ENCODE assay signal across 8 mouse cellular contexts in genomic region chr6:51379560-51380274, GRCm38 (mm10). TPM values are rescaled to one million over a fixed set of nuclear protein-coding genes. Genes with fewer than 3 reads are reported as not detected.
A peak's percentile ranks its signal among the peaks of the same experiment; 100 is the strongest.
DNase-seq lines count a peak whose midpoint lies in the region; ATAC-seq and TF ChIP-seq lines count a peak whose summit lies in the region.

No protein-coding gene starts in this region.

- peak; percentile 35; the same call in 1 of the 2 replicates for ATAC-seq in common myeloid progenitor, adult 5-6 weeks (replicated peaks; ENCODE audit: low read depth, poor library complexity, severe bottlenecking)
- peak; percentile 83 for ATAC-seq in midbrain, embryonic 15.5 days (replicated peaks)
- peak; percentile 56 for ATAC-seq in stomach, postnatal 0 days (ENCODE audit: low FRiP score, low TSS enrichment)

- peak overlapping the region; percentile 93 for H3K27ac ChIP-seq in limb, embryonic 10.5 days
- peak overlapping the region; percentile 95 for H3K27ac ChIP-seq in midbrain, embryonic 15.5 days
- peak overlapping the region; percentile 81 for H3K27ac ChIP-seq in stomach, postnatal 0 days (replicated peaks)

- 9% methylated on average over 36 of the region's 36 CpGs for WGBS in limb, embryonic 10.5 days
- 2% methylated on average over 36 of the region's 36 CpGs for WGBS in midbrain, embryonic 15.5 days
- WGBS in stomach, postnatal 0 days: 5% methylated on average over 34 of the region's 36 CpGs

- intact Hi-C loops in heart, postnatal 25 days (cut with DNase I): loop anchor here (5.0 to 10.0 kb wide), 4 partner anchors 128 to 845 kb away; partner anchors contain the start of gene Hoxa7

- 0 out of 2 replicates have a peak, but pooled peaks have one; percentile 1 for TF ChIP-seq CTCF in stomach, postnatal 0 days (IDR thresholded peaks at IDR 0.05; ENCODE audit: low read depth)

- no peaks in the 10 kb centered on the region for H3K27me3 ChIP-seq in limb, embryonic 10.5 days (ENCODE audit: low read depth, poor library complexity, severe bottlenecking)
- H3K27me3 ChIP-seq in midbrain, embryonic 15.5 days (replicated peaks): no peaks in the 10 kb centered on the region
- no peaks in the 10 kb centered on the region for H3K27me3 ChIP-seq in stomach, postnatal 0 days (ENCODE audit: control insufficient read depth, insufficient read depth, low read length)

- H3K4me1 ChIP-seq in limb, embryonic 10.5 days: peaks cover 23% of the 10 kb centered on the region
- H3K4me1 ChIP-seq in midbrain, embryonic 15.5 days: peaks cover 18% of the 10 kb centered on the region
- 0 out of 2 replicates have a peak, but pooled peaks cover 3% of the 10 kb centered on the region for H3K4me1 ChIP-seq in stomach, postnatal 0 days (replicated peaks; ENCODE audit: control insufficient read depth, insufficient read depth)

- DNase-seq in heart, adult 11 months: peak; percentile 93
- DNase-seq in heart, postnatal 25 days (ENCODE audit: low spot score): no peak
- peak; percentile 14 for DNase-seq in gastrocnemius, postnatal 25 days
- DNase-seq in kidney, adult 11 months: peak; percentile 11
- DNase-seq in limb, embryonic 10.5 days (ENCODE audit: low spot score): peak; percentile 85
- DNase-seq in stomach, postnatal 0 days (ENCODE audit: low spot score): peak; percentile 69

- H3K4me2 ChIP-seq in midbrain, embryonic 15.5 days: peak overlapping the region; percentile 49
- H3K4me2 ChIP-seq in stomach, postnatal 0 days (replicated peaks; ENCODE audit: low read depth): peak overlapping the region; percentile 64

- peak overlapping the region; percentile 52 for H3K4me3 ChIP-seq in limb, embryonic 10.5 days
- H3K4me3 ChIP-seq in midbrain, embryonic 15.5 days: peak overlapping the region; percentile 38
- peak overlapping the region; percentile 42 for H3K4me3 ChIP-seq in stomach, postnatal 0 days (ENCODE audit: low read depth, low read length)

- no peaks in the 10 kb centered on the region for H3K9me3 ChIP-seq in limb, embryonic 10.5 days (replicated peaks)
- H3K9me3 ChIP-seq in midbrain, embryonic 15.5 days: no peaks in the 10 kb centered on the region
- H3K9me3 ChIP-seq in stomach, postnatal 0 days (ENCODE audit: control insufficient read depth, low read length): no peaks in the 10 kb centered on the region

- no peak for TF ChIP-seq EP300 in stomach, postnatal 0 days (optimal IDR thresholded peaks at IDR 0.05)

- peak overlapping the region; percentile 59 for H3K9ac ChIP-seq in midbrain, embryonic 15.5 days
- H3K9ac ChIP-seq in stomach, postnatal 0 days (ENCODE audit: low read length): peak overlapping the region; percentile 69

- no peaks in the 10 kb centered on the region for H3K36me3 ChIP-seq in limb, embryonic 10.5 days
- H3K36me3 ChIP-seq in midbrain, embryonic 15.5 days (replicated peaks): no peaks in the 10 kb centered on the region
- H3K36me3 ChIP-seq in stomach, postnatal 0 days (ENCODE audit: control insufficient read depth, insufficient read depth, low read length): no peaks in the 10 kb centered on the region

RNA-seq across cellular contexts. Expression of gene Nfe2l3, which starts 52.8 kb away (rescaled TPM):
- under 1 TPM; 0.31 to 0.53 TPM for total RNA-seq in heart, postnatal 25 days (2021)
- total RNA-seq in common myeloid progenitor, adult 5-6 weeks (2017): 0.87 and 0.96 TPM in 2 replicates
- not detected for total RNA-seq in gastrocnemius, postnatal 25 days (2021)
- 0.39 and 0.56 TPM in 2 replicates for polyA plus RNA-seq in limb, embryonic 10.5 days (2016; fragmentation: Nextera tagmentation; extraction: Ambion mirVana)
- 8.2 and 8.6 TPM in 2 replicates for polyA plus RNA-seq in midbrain, embryonic 15.5 days (2015; fragmentation: Nextera tagmentation; extraction: Ambion mirVana)
- 19.6 and 20.9 TPM in 2 replicates for polyA plus RNA-seq in stomach, postnatal 0 days (2015; fragmentation: Nextera tagmentation; extraction: Ambion mirVana)
